Mouse (Mus musculus) embryonic facial prominence, embryonic 14.5 days (tissue): ENCODE measurements around the gene Aldh3b1. TPM values are rescaled to one million over a fixed set of nuclear protein-coding genes. Genes with fewer than 3 reads are reported as not detected.

Source experiments
- ATAC-seq: fragments of 200-750 bp; cut with Nextera tagmentation; 2 replicates; pipeline ENCODE4 v1.8.0; 2017; ENCODE audit warnings: low read depth, moderate number of reproducible peaks, moderate TSS enrichment
- DNase-seq: peaks from one replicate; pipeline ENCODE4 v3.0.0-alpha.2; 2015; ENCODE audit warnings: low spot score
- H3K27ac ChIP-seq: fragments of 300-500 bp; sonication (generic); replicated peaks from 2 replicates; pipeline ENCODE4 v1.5.1; 2014; ENCODE audit warnings: low read depth, mild to moderate bottlenecking, low read length, moderate library complexity
- H3K27me3 ChIP-seq: fragments of 300-500 bp; sonication (generic); replicated peaks from 2 replicates; pipeline ENCODE4 v1.6.1; 2014; ENCODE audit warnings: low read length; ENCODE audit not compliant: control insufficient read depth, insufficient read depth
- H3K36me3 ChIP-seq: fragments of 300-500 bp; sonication (generic); 2 replicates; pipeline ENCODE4 v1.6.1; 2014; ENCODE audit warnings: low read length, mixed read lengths; ENCODE audit not compliant: control insufficient read depth, insufficient read depth
- H3K4me1 ChIP-seq: fragments of 300-500 bp; sonication (generic); 2 replicates; pipeline ENCODE4 v1.6.1; 2014; ENCODE audit warnings: antibody characterized with exemption, low read length; ENCODE audit not compliant: control insufficient read depth, insufficient read depth
- H3K4me2 ChIP-seq: fragments of 300-500 bp; sonication (generic); 2 replicates; pipeline ENCODE4 v1.6.1; 2014; ENCODE audit warnings: low read depth, mild to moderate bottlenecking, low read length, moderate library complexity, mixed read lengths
- H3K4me3 ChIP-seq: fragments of 300-500 bp; sonication (generic); 2 replicates; pipeline ENCODE4 v1.5.1; 2014; ENCODE audit warnings: low read depth, mild to moderate bottlenecking, low read length
- H3K9ac ChIP-seq: fragments of 300-500 bp; sonication (generic); 2 replicates; pipeline ENCODE4 v1.6.1; 2014; ENCODE audit warnings: low read depth, mild to moderate bottlenecking, low read length, moderate library complexity, mixed read lengths
- H3K9me3 ChIP-seq: fragments of 300-500 bp; sonication (generic); 2 replicates; pipeline ENCODE4 v1.6.1; 2016; ENCODE audit warnings: low read length; ENCODE audit not compliant: control insufficient read depth
- WGBS: fragments of 180-500 bp; shearing (Covaris S2); extraction: QIAGEN DNeasy Blood & Tissue Kit; methylation state at CpG from one replicate; pipeline ENCODE4 v1.1.7; 2014; 5-methylcytosine and 5-hydroxymethylcytosine counted together
- polyA plus RNA-seq: library from polyadenylated mRNA; unstranded; fragments of >200 nt; fragmentation: Nextera tagmentation; extraction: Ambion mirVana; gene quantifications from 2 replicates; pipeline ENCODE4 v1.2.1, GENCODE M21; 2014

Gene Aldh3b1
- polyA plus RNA-seq, 1 experiment from 2014 or later = 4.8 TPM

- Histone ChIP-seq H3K27ac (no peak overlapping the region), H3K9me3 (no peaks in the 10 kb centered on the region), H3K4me3 (no peak overlapping the region), H3K4me1 (no peaks in the 10 kb centered on the region), H3K4me2 (no peak overlapping the region), H3K27me3 (no peaks in the 10 kb centered on the region), H3K9ac (no peak overlapping the region), H3K36me3 (no peaks in the 10 kb centered on the region)
- WGBS = 73% methylated on average over 3 of the region's 3 CpGs
- no peak for DNase-seq
- no peak for ATAC-seq
Observed at GRCm38 (mm10) chr19:3950331-3950730, 20.7 kb upstream of the Aldh3b1 start.

- H3K9ac ChIP-seq = no peak overlapping the region
- H3K9me3 ChIP-seq = no peaks in the 10 kb centered on the region
- no peak overlapping the region for H3K4me2 ChIP-seq
- H3K36me3 ChIP-seq = no peaks in the 10 kb centered on the region
- WGBS = 75% methylated on average over 4 of the region's 14 CpGs
- no peaks in the 10 kb centered on the region for H3K27me3 ChIP-seq
- H3K4me3 ChIP-seq = no peak overlapping the region
- no peak overlapping the region for H3K27ac ChIP-seq
- ATAC-seq = no peak
- H3K4me1 ChIP-seq = no peaks in the 10 kb centered on the region
- DNase-seq = no peak
Observed at GRCm38 (mm10) chr19:3948546-3948945, 18.9 kb upstream of the Aldh3b1 start.

- WGBS = 74% methylated on average over 3 of the region's 3 CpGs
- H3K4me3 ChIP-seq = no peak overlapping the region
- H3K27me3 ChIP-seq = no peaks in the 10 kb centered on the region
- no peak overlapping the region for H3K4me2 ChIP-seq
- H3K9ac ChIP-seq = no peak overlapping the region
- DNase-seq (no peak), ATAC-seq (no peak)
- H3K27ac ChIP-seq = no peak overlapping the region
- no peaks in the 10 kb centered on the region for H3K36me3 ChIP-seq
- no peaks in the 10 kb centered on the region for H3K4me1 ChIP-seq
- H3K9me3 ChIP-seq = no peaks in the 10 kb centered on the region
Observed at GRCm38 (mm10) chr19:3947813-3948212, 18.2 kb upstream of the Aldh3b1 start.

- no peak overlapping the region for H3K4me3 ChIP-seq
- no peaks in the 10 kb centered on the region for H3K27me3 ChIP-seq
- DNase-seq = peak; percentile 56
- no peak overlapping the region for H3K27ac ChIP-seq
- no peaks in the 10 kb centered on the region for H3K36me3 ChIP-seq
- ATAC-seq = peak; percentile 84
- 0% methylated on average over 2 of the region's 2 CpGs for WGBS
- H3K9ac ChIP-seq = no peak overlapping the region
- no peaks in the 10 kb centered on the region for H3K9me3 ChIP-seq
- no peak overlapping the region for H3K4me2 ChIP-seq
- H3K4me1 ChIP-seq = no peaks in the 10 kb centered on the region
Observed at GRCm38 (mm10) chr19:3946715-3947114, 17.1 kb upstream of the Aldh3b1 start.

- no peak overlapping the region for H3K9ac ChIP-seq
- no peaks in the 10 kb centered on the region for H3K9me3 ChIP-seq
- H3K4me2 ChIP-seq = no peak overlapping the region
- H3K4me3 ChIP-seq = no peak overlapping the region
- H3K36me3 ChIP-seq = no peaks in the 10 kb centered on the region
- DNase-seq (no peak), ATAC-seq (no peak)
- no peak overlapping the region for H3K27ac ChIP-seq
- H3K27me3 ChIP-seq = no peaks in the 10 kb centered on the region
- WGBS = 26% methylated on average over 10 of the region's 10 CpGs
- H3K4me1 ChIP-seq = no peaks in the 10 kb centered on the region
Observed at GRCm38 (mm10) chr19:3945872-3946564, 16.4 kb upstream of the Aldh3b1 start.

GRCm38 (mm10) chr19:3942986-3943735, 13.6 kb upstream of the Aldh3b1 start:
- no peak for ATAC-seq
- Histone ChIP-seq H3K27me3 (no peaks in the 10 kb centered on the region), H3K4me2 (peak overlapping the region; percentile 20; the same call in 1 of the 2 replicates), H3K27ac (no peak overlapping the region), H3K4me1 (no peaks in the 10 kb centered on the region), H3K4me3 (no peak overlapping the region), H3K9me3 (no peaks in the 10 kb centered on the region), H3K9ac (no peak overlapping the region), H3K36me3 (no peaks in the 10 kb centered on the region)
- DNase-seq = no peak
- 21% methylated on average over 24 of the region's 27 CpGs for WGBS

- H3K27ac ChIP-seq = no peak overlapping the region
- H3K4me1 ChIP-seq = no peaks in the 10 kb centered on the region
- ATAC-seq (no peak), DNase-seq (no peak)
- no peaks in the 10 kb centered on the region for H3K27me3 ChIP-seq
- H3K9me3 ChIP-seq = no peaks in the 10 kb centered on the region
- H3K9ac ChIP-seq = no peak overlapping the region
- H3K4me3 ChIP-seq = no peak overlapping the region
- WGBS = 88% methylated on average over 7 of the region's 7 CpGs
- no peak overlapping the region for H3K4me2 ChIP-seq
- no peaks in the 10 kb centered on the region for H3K36me3 ChIP-seq
Observed at GRCm38 (mm10) chr19:3942315-3942714, 12.7 kb upstream of the Aldh3b1 start.

- peak overlapping the region; percentile 56 for H3K9ac ChIP-seq
- peak overlapping the region; percentile 44 for H3K4me3 ChIP-seq
- no peaks in the 10 kb centered on the region for H3K9me3 ChIP-seq
- peak overlapping the region; percentile 81 for H3K4me2 ChIP-seq
- no peaks in the 10 kb centered on the region for H3K27me3 ChIP-seq
- no peaks in the 10 kb centered on the region for H3K36me3 ChIP-seq
- H3K27ac ChIP-seq = no peak overlapping the region
- 8% methylated on average over 22 of the region's 22 CpGs for WGBS
- ATAC-seq (0 out of 2 replicates have a peak, but pooled peaks have one; percentile 17), DNase-seq (peak; percentile 53)
- peaks cover 13% of the 10 kb centered on the region for H3K4me1 ChIP-seq
Observed at GRCm38 (mm10) chr19:3935896-3936850, 6.6 kb upstream of the Aldh3b1 start.
